Mouse (Mus musculus) lung, embryonic 14.5 days (tissue): ENCODE data around the gene Sphk2. TPM values are rescaled to one million over a fixed set of nuclear protein-coding genes. Genes with fewer than 3 reads are reported as not detected.

Experiments used
- ATAC-seq: fragments of 200-750 bp; cut with Nextera tagmentation; 2 replicates; pipeline ENCODE4 v1.8.0; 2017; ENCODE audit warnings: mild to moderate bottlenecking, moderate TSS enrichment, moderate library complexity; ENCODE audit not compliant: insufficient read depth
- DNase-seq: peaks from one replicate; pipeline ENCODE4 v3.0.0-alpha.2; 2015
- H3K27ac ChIP-seq: fragments of 300-500 bp; sonication (generic); 2 replicates; pipeline ENCODE4 v1.5.1; 2014; ENCODE audit warnings: low read depth, mild to moderate bottlenecking, moderate library complexity
- H3K27me3 ChIP-seq: fragments of 300-500 bp; sonication (generic); 2 replicates; pipeline ENCODE4 v1.6.1; 2014; ENCODE audit warnings: low read length, control low read depth; ENCODE audit not compliant: insufficient read depth
- H3K36me3 ChIP-seq: fragments of 300-500 bp; sonication (generic); 2 replicates; pipeline ENCODE4 v1.6.1; 2014; ENCODE audit warnings: control low read depth; ENCODE audit not compliant: insufficient read depth
- H3K4me1 ChIP-seq: fragments of 300-500 bp; sonication (generic); 2 replicates; pipeline ENCODE4 v1.6.1; 2014; ENCODE audit warnings: antibody characterized with exemption, control low read depth; ENCODE audit not compliant: insufficient read depth
- H3K4me2 ChIP-seq: fragments of 300-500 bp; sonication (generic); 2 replicates; pipeline ENCODE4 v1.6.1; 2014; ENCODE audit warnings: mild to moderate bottlenecking
- H3K4me3 ChIP-seq: fragments of 300-500 bp; sonication (generic); 2 replicates; pipeline ENCODE4 v1.5.1; 2014; ENCODE audit warnings: low read depth, low read length
- H3K9ac ChIP-seq: fragments of 300-500 bp; sonication (generic); 2 replicates; pipeline ENCODE4 v1.6.1; 2014
- H3K9me3 ChIP-seq: fragments of 300-500 bp; sonication (generic); 2 replicates; pipeline ENCODE4 v1.6.1; 2016; ENCODE audit warnings: low read depth, low read length, control low read depth
- CTCF ChIP-seq: IDR thresholded peaks from 2 replicates; pipeline ENCODE4 v1.5.1; 2016; ENCODE audit warnings: antibody characterized with exemption, low read depth
- WGBS: fragments of 180-500 bp; shearing (Covaris S2); extraction: QIAGEN DNeasy Blood & Tissue Kit; methylation state at CpG from one replicate; pipeline ENCODE4 v1.1.7; 2014; 5-methylcytosine and 5-hydroxymethylcytosine counted together
- polyA plus RNA-seq: library from polyadenylated mRNA; unstranded; fragments of >200 nt; fragmentation: Nextera tagmentation; extraction: Ambion mirVana; gene quantifications from 2 replicates; pipeline ENCODE4 v1.2.1, GENCODE M21; 2014

Gene Sphk2
- polyA plus RNA-seq, 1 experiment from 2014 or later, result 23.8 TPM

DNA sequence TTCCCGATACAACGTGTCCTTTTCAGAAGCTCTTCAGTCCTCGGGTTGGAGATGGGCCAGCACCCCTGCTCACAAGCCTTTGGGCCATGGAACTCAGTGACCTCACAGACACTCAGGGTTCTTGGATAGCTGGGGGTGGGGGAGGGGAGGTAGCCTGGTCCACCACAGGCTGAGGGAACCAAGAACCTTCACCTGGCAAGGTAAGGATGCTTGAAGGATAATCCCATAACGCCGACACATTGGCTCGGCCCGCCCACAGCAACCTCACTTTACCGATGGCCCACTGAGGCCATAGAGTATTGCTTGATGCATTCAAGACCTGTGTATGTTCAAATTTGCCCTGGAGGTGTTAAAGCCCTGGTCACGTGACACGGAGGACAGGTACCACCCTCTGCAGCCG lies 7.9 kb upstream of the Sphk2 start, which contains the start of gene Spaca4:
Spaca4 (minus strand) TSS at position 101 of the 400 bp plus-strand sequence.
- Histone ChIP-seq H3K4me3 (no peak within 1 kb of the TSS), H3K9me3 (no peaks in the 10 kb centered on the region), H3K9ac (no peak within 1 kb of the TSS), H3K4me2 (no peak within 1 kb of the TSS), H3K36me3 (peaks cover 76% of the 10 kb centered on the region), H3K27ac (no peak within 1 kb of the TSS), H3K4me1 (no peaks in the 10 kb centered on the region), H3K27me3 (no peaks in the 10 kb centered on the region)
- ATAC-seq, result no peak
- no peak for TF ChIP-seq CTCF
- no peak for DNase-seq
- 87% methylated on average over 11 of the region's 11 CpGs for WGBS

DNA sequence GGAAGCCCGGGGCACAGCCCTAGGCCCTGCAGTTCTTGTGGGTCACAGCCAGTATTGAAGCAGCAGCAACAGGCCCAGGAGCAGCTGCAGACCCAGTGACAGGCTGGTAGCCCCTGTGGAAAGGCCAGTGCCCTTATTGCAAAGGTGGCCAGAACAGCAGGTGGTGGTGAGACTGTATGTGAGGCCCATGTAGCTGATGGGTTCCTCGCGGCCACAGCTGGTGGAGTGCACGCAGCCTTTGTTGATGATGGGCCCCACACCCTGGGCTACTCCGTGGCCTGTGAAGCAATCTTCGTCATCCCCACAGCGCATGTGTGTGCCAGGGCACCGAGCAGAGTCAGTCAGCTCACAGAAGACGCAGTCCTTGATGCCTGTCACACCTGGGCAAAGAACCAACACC lies 7.3 kb upstream of the Sphk2 start:
- Histone ChIP-seq H3K4me2 (no peak overlapping the region), H3K9ac (no peak overlapping the region), H3K36me3 (peaks cover 82% of the 10 kb centered on the region), H3K27ac (no peak overlapping the region), H3K27me3 (no peaks in the 10 kb centered on the region), H3K4me3 (no peak overlapping the region), H3K4me1 (no peaks in the 10 kb centered on the region), H3K9me3 (no peaks in the 10 kb centered on the region)
- no peak for TF ChIP-seq CTCF
- no peak for DNase-seq
- ATAC-seq, result no peak
- 88% methylated on average over 9 of the region's 9 CpGs for WGBS

DNA sequence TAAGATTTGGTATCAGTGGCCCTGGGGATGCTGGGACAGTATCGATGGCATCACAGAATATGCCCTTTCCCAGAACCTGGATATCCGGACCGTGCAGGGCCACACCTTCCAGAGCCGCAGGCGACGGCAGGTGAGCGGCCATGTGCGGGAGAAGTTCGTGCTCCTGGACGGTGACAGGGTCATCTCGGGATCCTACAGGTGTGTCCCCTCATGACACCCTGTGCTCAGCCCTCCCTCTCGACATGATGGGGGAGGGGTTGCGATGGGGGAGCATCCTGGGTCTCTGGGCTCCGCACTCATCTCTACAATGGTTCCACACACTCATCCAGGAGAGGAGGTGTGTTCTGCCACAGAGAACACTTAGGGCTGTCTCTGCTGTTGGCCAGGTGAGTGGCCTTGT lies 6.0 kb upstream of the Sphk2 start:
- no peak for DNase-seq
- ATAC-seq, result no peak
- WGBS, result 91% methylated on average over 14 of the region's 14 CpGs

DNA sequence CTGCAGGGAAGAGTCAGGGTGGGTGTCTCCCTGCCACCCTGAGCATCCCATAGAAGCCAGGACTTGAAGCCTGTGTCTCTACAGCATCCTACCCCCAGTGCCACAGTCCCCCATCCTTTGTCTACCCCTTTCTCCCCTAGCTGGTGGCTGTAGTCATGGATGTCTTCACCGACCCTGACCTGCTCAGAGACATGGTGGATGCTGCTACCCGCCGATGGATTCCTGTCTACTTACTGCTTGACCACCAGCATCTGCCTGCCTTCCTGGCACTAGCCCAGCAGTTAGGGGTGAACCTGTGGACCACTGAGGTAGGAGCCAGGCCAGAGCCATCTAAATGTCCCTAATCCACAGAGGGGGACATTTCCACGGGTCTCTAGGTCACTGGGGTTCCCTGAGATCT lies 5.5 kb upstream of the Sphk2 start:
- ATAC-seq (no peak), DNase-seq (no peak)
- Histone ChIP-seq H3K9ac (no peak overlapping the region), H3K4me2 (no peak overlapping the region), H3K4me1 (0 out of 2 replicates have a peak, but pooled peaks cover 5% of the 10 kb centered on the region), H3K27me3 (no peaks in the 10 kb centered on the region), H3K4me3 (no peak overlapping the region), H3K9me3 (no peaks in the 10 kb centered on the region), H3K36me3 (peaks cover 90% of the 10 kb centered on the region), H3K27ac (no peak overlapping the region)
- WGBS, result 85% methylated on average over 4 of the region's 4 CpGs
- no peak for TF ChIP-seq CTCF

More for the DNA sequence above, 6.0 kb upstream of the Sphk2 start:
- no peak overlapping the region for H3K4me3 ChIP-seq
- no peak overlapping the region for H3K9ac ChIP-seq
- no peak overlapping the region for H3K4me2 ChIP-seq
- H3K36me3 ChIP-seq, result peaks cover 93% of the 10 kb centered on the region
- no peaks in the 10 kb centered on the region for H3K27me3 ChIP-seq
- no peaks in the 10 kb centered on the region for H3K9me3 ChIP-seq
- TF ChIP-seq CTCF, result no peak
- no peak overlapping the region for H3K27ac ChIP-seq
- H3K4me1 ChIP-seq, result 0 out of 2 replicates have a peak, but pooled peaks cover 5% of the 10 kb centered on the region

DNA sequence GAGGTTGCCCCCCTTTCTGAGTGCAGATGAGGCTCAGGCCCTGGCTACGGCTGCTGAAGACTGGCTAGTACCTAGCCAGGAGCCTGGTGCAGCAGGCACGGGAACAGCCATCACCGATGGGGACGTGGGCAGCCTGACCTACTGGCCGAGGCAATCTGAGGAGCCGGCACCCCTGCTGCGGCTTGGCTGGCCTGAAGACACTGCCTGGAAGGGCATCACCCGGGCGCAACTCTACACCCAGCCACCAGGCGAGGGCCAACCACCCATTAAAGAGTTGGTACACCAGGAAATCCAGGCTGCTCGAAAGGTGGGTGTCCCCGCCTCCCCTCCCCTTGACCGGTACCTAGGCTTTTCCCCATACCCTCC lies 4.5 kb upstream of the Sphk2 start:
- Histone ChIP-seq H3K9ac (no peak overlapping the region), H3K4me3 (no peak overlapping the region), H3K4me2 (no peak overlapping the region), H3K4me1 (0 out of 2 replicates have a peak, but pooled peaks cover 5% of the 10 kb centered on the region), H3K27ac (no peak overlapping the region), H3K36me3 (peaks cover 86% of the 10 kb centered on the region), H3K27me3 (no peaks in the 10 kb centered on the region), H3K9me3 (no peaks in the 10 kb centered on the region)
- ATAC-seq, result no peak
- TF ChIP-seq CTCF, result no peak
- 67% methylated on average over 13 of the region's 13 CpGs for WGBS
- DNase-seq, result no peak

DNA sequence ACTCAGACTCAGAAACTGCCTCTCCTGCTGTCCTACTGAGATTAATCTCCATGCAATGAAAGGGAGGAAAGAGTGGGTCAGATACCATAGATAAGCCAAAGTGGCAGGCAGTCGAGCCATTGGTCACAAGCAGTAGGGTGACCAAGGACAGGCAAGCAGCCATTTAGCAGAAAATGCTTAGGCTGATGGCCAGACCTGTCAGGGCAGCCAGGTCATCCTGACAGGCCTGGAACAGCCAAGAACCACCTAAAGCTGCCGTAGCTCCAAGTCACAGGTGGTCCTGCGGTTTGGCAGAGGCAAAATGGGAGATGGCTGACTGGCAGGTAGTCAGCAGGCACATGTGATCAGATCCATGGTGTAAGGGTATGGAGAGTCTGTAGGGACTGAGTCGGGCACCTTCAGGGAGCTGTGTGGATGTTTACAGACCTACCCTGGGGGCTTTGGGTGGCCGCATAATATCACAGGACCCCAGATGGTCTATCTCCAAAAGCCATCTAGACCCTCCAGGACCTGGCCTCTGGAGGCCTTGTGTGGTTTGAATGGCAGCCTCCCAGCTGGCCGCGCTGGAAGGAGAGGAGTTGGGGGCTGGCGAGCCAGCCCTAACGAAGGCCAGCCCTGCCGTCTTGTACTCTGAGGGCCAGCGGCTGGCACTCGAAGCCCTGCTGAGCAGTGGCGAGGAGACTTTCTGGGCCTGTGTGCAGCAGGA lies 4.0 kb upstream of the Sphk2 start:
- H3K4me3 ChIP-seq, result no peak overlapping the region
- no peak overlapping the region for H3K9ac ChIP-seq
- no peak for DNase-seq
- no peak for ATAC-seq
- 58% methylated on average over 13 of the region's 13 CpGs for whole genome bisulfite sequencing
- H3K27ac ChIP-seq, result 0 out of 2 replicates have a peak overlapping the region, but pooled peaks have one; percentile 36
- H3K27me3 ChIP-seq, result no peaks in the 10 kb centered on the region
- no peak for TF ChIP-seq CTCF
- peaks cover 81% of the 10 kb centered on the region for H3K36me3 ChIP-seq
- peaks cover 5% of the 10 kb centered on the region; the same call in 1 of the 2 replicates for H3K4me1 ChIP-seq
- H3K4me2 ChIP-seq, result no peak overlapping the region
- no peaks in the 10 kb centered on the region for H3K9me3 ChIP-seq

DNA sequence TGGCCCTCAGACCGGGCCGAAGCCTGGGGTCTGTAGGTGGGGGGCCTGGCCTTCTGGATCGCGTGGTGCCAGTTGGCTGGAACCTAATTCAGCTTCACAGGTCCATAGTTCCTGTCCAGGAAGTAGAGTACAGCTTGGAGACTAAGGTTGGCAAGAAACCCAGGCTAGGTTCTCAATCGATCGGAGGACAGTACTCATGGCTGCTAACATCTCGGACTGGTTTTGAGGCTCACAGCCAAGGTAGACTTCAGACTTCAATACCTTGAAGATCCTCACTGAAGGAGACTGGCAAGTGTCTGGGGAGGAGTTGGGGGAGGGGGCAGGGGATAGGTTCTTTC lies 3.4 kb upstream of the Sphk2 start:
- H3K4me3 ChIP-seq, result no peak overlapping the region
- peaks cover 10% of the 10 kb centered on the region; the same call in 1 of the 2 replicates for H3K4me1 ChIP-seq
- ATAC-seq, result no peak
- H3K9ac ChIP-seq, result 0 out of 2 replicates have a peak overlapping the region, but pooled peaks have one; percentile 3
- H3K4me2 ChIP-seq, result no peak overlapping the region
- WGBS, result 72% methylated on average over 7 of the region's 7 CpGs
- H3K27me3 ChIP-seq, result no peaks in the 10 kb centered on the region
- H3K9me3 ChIP-seq, result no peaks in the 10 kb centered on the region
- no peak for TF ChIP-seq CTCF
- peaks cover 75% of the 10 kb centered on the region for H3K36me3 ChIP-seq
- H3K27ac ChIP-seq, result 0 out of 2 replicates have a peak overlapping the region, but pooled peaks have one; percentile 36
- no peak for DNase-seq
